Mouse (Mus musculus): ENCODE results near the gene Dock7. TPM values are rescaled to one million over a fixed set of nuclear protein-coding genes. Genes with fewer than 3 reads are reported as not detected.

Dock7 gene
- polyA plus RNA-seq, 1 experiment from 2014 or later = 8.1 TPM

- H3K27me3 ChIP-seq = no peaks in the 10 kb centered on the region
- peak overlapping the region; percentile 75 for H3K4me3 ChIP-seq (replicated peaks)
- H3K27ac ChIP-seq (replicated peaks) = no peak overlapping the region
Measured at GRCm38 (mm10) chr4:99121123-99121755, 524 bp upstream of the Dock7 start.

GRCm38 (mm10) chr4:99119051-99119450 is 1.7 kb downstream of the Dock7 start:
- 0 out of 2 replicates have a peak overlapping the region, but pooled peaks have one; percentile 7 for H3K4me3 ChIP-seq (replicated peaks)
- H3K4me2 ChIP-seq = peak overlapping the region; percentile 18; the same call in 1 of the 2 replicates
- H3K27me3 ChIP-seq = no peaks in the 10 kb centered on the region
- H3K36me3 ChIP-seq (replicated peaks) = no peaks in the 10 kb centered on the region
- H3K9me3 ChIP-seq (replicated peaks) = no peaks in the 10 kb centered on the region
- H3K9ac ChIP-seq = no peak overlapping the region
- no peak for ATAC-seq (ENCODE audit: insufficient read depth)
- WGBS (ENCODE audit: insufficient replicate concordance) = 22% methylated on average over 5 of the region's 5 CpGs
- H3K27ac ChIP-seq (replicated peaks) = no peak overlapping the region
- peaks cover 29% of the 10 kb centered on the region for H3K4me1 ChIP-seq (replicated peaks)

More at GRCm38 (mm10) chr4:99121123-99121755, 524 bp upstream of the Dock7 start:
- Histone ChIP-seq H3K4me2 (peak overlapping the region; percentile 94), H3K36me3 (replicated peaks) (no peaks in the 10 kb centered on the region), H3K4me1 (replicated peaks) (peaks cover 23% of the 10 kb centered on the region), H3K9ac (peak overlapping the region; percentile 72), H3K9me3 (replicated peaks) (no peaks in the 10 kb centered on the region)
- ATAC-seq (ENCODE audit: insufficient read depth) = no peak
- WGBS (ENCODE audit: insufficient replicate concordance) = 11% methylated on average over 17 of the region's 17 CpGs

GRCm38 (mm10) chr4:99115797-99116196 is 4.9 kb downstream of the Dock7 start:
- Histone ChIP-seq H3K36me3 (replicated peaks) (no peaks in the 10 kb centered on the region), H3K27me3 (no peaks in the 10 kb centered on the region), H3K27ac (replicated peaks) (no peak overlapping the region), H3K9me3 (replicated peaks) (no peaks in the 10 kb centered on the region), H3K4me2 (no peak overlapping the region), H3K4me3 (replicated peaks) (no peak overlapping the region), H3K9ac (no peak overlapping the region), H3K4me1 (replicated peaks) (peaks cover 39% of the 10 kb centered on the region)
- no peak for ATAC-seq (ENCODE audit: insufficient read depth)
- 67% methylated on average over 9 of the region's 9 CpGs for WGBS (ENCODE audit: insufficient replicate concordance)

GRCm38 (mm10) chr4:99111670-99112069 is 9.0 kb downstream of the Dock7 start:
- Histone ChIP-seq H3K4me1 (replicated peaks) (peaks cover 31% of the 10 kb centered on the region), H3K27ac (replicated peaks) (no peak overlapping the region), H3K4me3 (replicated peaks) (no peak overlapping the region), H3K4me2 (no peak overlapping the region), H3K36me3 (replicated peaks) (no peaks in the 10 kb centered on the region), H3K27me3 (no peaks in the 10 kb centered on the region), H3K9me3 (replicated peaks) (no peaks in the 10 kb centered on the region), H3K9ac (no peak overlapping the region)
- no peak for ATAC-seq (ENCODE audit: insufficient read depth)
- WGBS (ENCODE audit: insufficient replicate concordance) = 55% methylated on average over 3 of the region's 3 CpGs

GRCm38 (mm10) chr4:99108817-99109216 is 11.9 kb downstream of the Dock7 start:
- ATAC-seq (ENCODE audit: insufficient read depth) = no peak
- 81% methylated on average over 4 of the region's 4 CpGs for WGBS (ENCODE audit: insufficient replicate concordance)
- Histone ChIP-seq H3K4me2 (no peak overlapping the region), H3K27ac (replicated peaks) (no peak overlapping the region), H3K9me3 (replicated peaks) (no peaks in the 10 kb centered on the region), H3K27me3 (no peaks in the 10 kb centered on the region), H3K4me1 (replicated peaks) (peaks cover 21% of the 10 kb centered on the region), H3K4me3 (replicated peaks) (no peak overlapping the region), H3K9ac (no peak overlapping the region), H3K36me3 (replicated peaks) (no peaks in the 10 kb centered on the region)

GRCm38 (mm10) chr4:99102846-99103245 is 17.9 kb downstream of the Dock7 start:
- no peak overlapping the region for H3K9ac ChIP-seq
- 0 out of 2 replicates have a peak, but pooled peaks cover 1% of the 10 kb centered on the region for H3K4me1 ChIP-seq (replicated peaks)
- no peak overlapping the region for H3K4me3 ChIP-seq (replicated peaks)
- no peak overlapping the region for H3K27ac ChIP-seq (replicated peaks)
- 64% methylated on average over 3 of the region's 3 CpGs for WGBS (ENCODE audit: insufficient replicate concordance)
- H3K27me3 ChIP-seq = no peaks in the 10 kb centered on the region
- H3K36me3 ChIP-seq (replicated peaks) = no peaks in the 10 kb centered on the region
- H3K9me3 ChIP-seq (replicated peaks) = no peaks in the 10 kb centered on the region
- no peak overlapping the region for H3K4me2 ChIP-seq
- no peak for ATAC-seq (ENCODE audit: insufficient read depth)

- no peaks in the 10 kb centered on the region for H3K36me3 ChIP-seq (replicated peaks)
- no peak for ATAC-seq (ENCODE audit: insufficient read depth)
- no peaks in the 10 kb centered on the region for H3K9me3 ChIP-seq (replicated peaks)
- H3K4me3 ChIP-seq (replicated peaks) = no peak overlapping the region
- no peak overlapping the region for H3K9ac ChIP-seq
- no peaks in the 10 kb centered on the region for H3K4me1 ChIP-seq (replicated peaks)
- no peaks in the 10 kb centered on the region for H3K27me3 ChIP-seq
- WGBS (ENCODE audit: insufficient replicate concordance) = 37% methylated on average over 7 of the region's 7 CpGs
- no peak overlapping the region for H3K27ac ChIP-seq (replicated peaks)
- no peak overlapping the region for H3K4me2 ChIP-seq
Measured at GRCm38 (mm10) chr4:99100724-99101123, 20.0 kb downstream of the Dock7 start.

- Histone ChIP-seq H3K27ac (replicated peaks) (no peak overlapping the region), H3K4me2 (no peak overlapping the region), H3K9me3 (replicated peaks) (no peaks in the 10 kb centered on the region), H3K4me1 (replicated peaks) (peaks cover 8% of the 10 kb centered on the region; the same call in 1 of the 2 replicates), H3K36me3 (replicated peaks) (no peaks in the 10 kb centered on the region), H3K9ac (no peak overlapping the region), H3K27me3 (no peaks in the 10 kb centered on the region), H3K4me3 (replicated peaks) (no peak overlapping the region)
- WGBS (ENCODE audit: insufficient replicate concordance) = 75% methylated on average over 3 of the region's 3 CpGs
- no peak for ATAC-seq (ENCODE audit: insufficient read depth)
Measured at GRCm38 (mm10) chr4:99091777-99092176, 28.9 kb downstream of the Dock7 start.

GRCm38 (mm10) chr4:99091151-99091701 is 29.5 kb downstream of the Dock7 start:
- no peaks in the 10 kb centered on the region for H3K36me3 ChIP-seq (replicated peaks)
- no peak for ATAC-seq (ENCODE audit: insufficient read depth)
- H3K27ac ChIP-seq (replicated peaks) = no peak overlapping the region
- 42% methylated on average over 3 of the region's 3 CpGs for WGBS (ENCODE audit: insufficient replicate concordance)
- H3K4me3 ChIP-seq (replicated peaks) = no peak overlapping the region
- H3K9ac ChIP-seq = no peak overlapping the region
- H3K27me3 ChIP-seq = no peaks in the 10 kb centered on the region
- H3K4me1 ChIP-seq (replicated peaks) = peaks cover 8% of the 10 kb centered on the region; the same call in 1 of the 2 replicates
- H3K4me2 ChIP-seq = no peak overlapping the region
- no peaks in the 10 kb centered on the region for H3K9me3 ChIP-seq (replicated peaks)

GRCm38 (mm10) chr4:99087760-99088485 is 32.8 kb downstream of the Dock7 start:
- Histone ChIP-seq H3K4me3 (replicated peaks) (peak overlapping the region; percentile 26), H3K4me2 (peak overlapping the region; percentile 55), H3K9ac (no peak overlapping the region), H3K27me3 (no peaks in the 10 kb centered on the region), H3K9me3 (replicated peaks) (no peaks in the 10 kb centered on the region), H3K36me3 (replicated peaks) (no peaks in the 10 kb centered on the region; the same call in 1 of the 2 replicates), H3K27ac (replicated peaks) (no peak overlapping the region; the same call in 1 of the 2 replicates), H3K4me1 (replicated peaks) (peaks cover 8% of the 10 kb centered on the region; the same call in 1 of the 2 replicates)
- ATAC-seq (ENCODE audit: insufficient read depth) = peak; percentile 73
- WGBS (ENCODE audit: insufficient replicate concordance) = 44% methylated on average over 17 of the region's 17 CpGs

- H3K27ac ChIP-seq (replicated peaks) = no peak overlapping the region
- peaks cover 5% of the 10 kb centered on the region; the same call in 1 of the 2 replicates for H3K36me3 ChIP-seq (replicated peaks)
- no peak overlapping the region for H3K4me3 ChIP-seq (replicated peaks)
- WGBS (ENCODE audit: insufficient replicate concordance) = 56% methylated on average over 3 of the region's 3 CpGs
- no peak for ATAC-seq (ENCODE audit: insufficient read depth)
- H3K27me3 ChIP-seq = no peaks in the 10 kb centered on the region
- H3K4me2 ChIP-seq = no peak overlapping the region
- peaks cover 3% of the 10 kb centered on the region; the same call in 1 of the 2 replicates for H3K4me1 ChIP-seq (replicated peaks)
- no peaks in the 10 kb centered on the region for H3K9me3 ChIP-seq (replicated peaks)
- no peak overlapping the region for H3K9ac ChIP-seq
Measured at GRCm38 (mm10) chr4:99083862-99084261, 36.9 kb downstream of the Dock7 start.
